Comparison of ENCODE assay signal across 9 mouse cellular contexts in the genomic region with DNA sequence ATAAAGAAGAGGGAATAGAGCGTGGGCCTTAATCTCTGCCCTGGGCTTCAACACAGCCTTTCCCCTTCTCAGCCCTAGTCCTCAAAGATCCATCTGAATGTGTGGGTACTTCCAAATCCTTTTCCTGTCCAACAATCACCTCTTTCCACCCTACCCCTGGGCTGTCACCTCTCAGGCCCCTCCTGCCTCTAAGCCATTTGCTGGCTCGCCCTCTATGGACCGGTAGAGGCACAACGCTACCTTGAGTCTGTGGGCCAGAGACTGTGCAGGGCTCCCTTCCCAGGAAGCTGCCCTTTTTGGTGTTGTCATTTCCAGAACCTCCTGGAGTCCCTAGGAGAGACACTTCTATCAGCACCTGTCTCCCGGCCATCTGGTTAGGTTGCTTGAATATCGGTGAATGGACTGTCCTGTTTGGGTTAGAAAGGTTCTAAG. TPM values are rescaled to one million over a fixed set of nuclear protein-coding genes. Genes with fewer than 3 reads are reported as not detected.
DNase-seq lines count a peak whose midpoint lies in the region; ATAC-seq and TF ChIP-seq lines count a peak whose summit lies in the region.
"Had no signal": no experiment of that assay in that cellular context is flagged by ENCODE, and none has a peak within 500 bp of the region (broad histone marks: within the 10 kb centered on the region; RNA-seq: fewer than 3 reads in every experiment).

No protein-coding gene starts in this region.

- peak overlapping the region; percentile 66 for H3K4me3 ChIP-seq in erythroblast, embryonic 14.5 days (replicated peaks)
- peak overlapping the region; percentile 77 for H3K4me3 ChIP-seq in lung, postnatal 0 days (ENCODE audit: low read depth, low read length)
- H3K4me3 ChIP-seq in stomach, embryonic 14.5 days (ENCODE audit: low read depth, low read length) = peak overlapping the region; percentile 91

- H3K9ac ChIP-seq in lung, postnatal 0 days (replicated peaks; ENCODE audit: low read depth) = peak overlapping the region; percentile 82; the same call in 1 of the 2 replicates
- peak overlapping the region; percentile 87 for H3K9ac ChIP-seq in stomach, embryonic 14.5 days (replicated peaks; ENCODE audit: low read depth, low read length)

- peak; percentile 28; the same call in 1 of the 2 replicates for ATAC-seq in lung, postnatal 0 days
- no peak for ATAC-seq in stomach, embryonic 14.5 days (ENCODE audit: insufficient number of reproducible peaks, insufficient read depth, low FRiP score, low read depth)

- TF ChIP-seq CTCF in lung, postnatal 0 days (IDR thresholded peaks at IDR 0.05) = peak; percentile 66

- H3K4me2 ChIP-seq in lung, postnatal 0 days (replicated peaks; ENCODE audit: low read depth, low read length) = peak overlapping the region; percentile 87
- peak overlapping the region; percentile 89 for H3K4me2 ChIP-seq in stomach, embryonic 14.5 days (replicated peaks; ENCODE audit: low read depth, low read length)

- peaks cover 43% of the 10 kb centered on the region for H3K27me3 ChIP-seq in erythroblast, embryonic 14.5 days (ENCODE audit: control insufficient read depth)
- no peaks in the 10 kb centered on the region for H3K27me3 ChIP-seq in lung, postnatal 0 days (replicated peaks; ENCODE audit: insufficient read depth, low read length)
- no peaks in the 10 kb centered on the region for H3K27me3 ChIP-seq in stomach, embryonic 14.5 days (ENCODE audit: control insufficient read depth, insufficient read depth, low read length)
- H3K27me3 ChIP-seq: Patski had no signal

- DNase-seq in adrenal gland, postnatal 10 days = peak; percentile 46
- DNase-seq in adrenal gland, adult 18-20 months (ENCODE audit: low spot score in 2 of 2) = no peak
- peak; percentile 67 for DNase-seq in R1 (ENCODE audit: low read depth, low spot score)
- peak; percentile 31 for DNase-seq in kidney, adult 18-20 months
- peak; percentile 56 for DNase-seq in lung, postnatal 0 days (ENCODE audit: low spot score)
- DNase-seq in right cerebral cortex, postnatal 4 days = no peak

- H3K36me3 ChIP-seq in erythroblast, embryonic 14.5 days (ENCODE audit: control insufficient read depth) = peaks cover 5% of the 10 kb centered on the region; the same call in 1 of the 2 replicates
- peaks cover 14% of the 10 kb centered on the region; the same call in 1 of the 2 replicates for H3K36me3 ChIP-seq in lung, postnatal 0 days (ENCODE audit: insufficient read depth, low read length)
- peaks cover 20% of the 10 kb centered on the region; the same call in 1 of the 2 replicates for H3K36me3 ChIP-seq in stomach, embryonic 14.5 days (ENCODE audit: control insufficient read depth, insufficient read depth, low read length)

- peaks cover 16% of the 10 kb centered on the region for H3K4me1 ChIP-seq in erythroblast, embryonic 14.5 days (ENCODE audit: control insufficient read depth)
- peaks cover 11% of the 10 kb centered on the region for H3K4me1 ChIP-seq in lung, postnatal 0 days (ENCODE audit: insufficient read depth, low read depth, low read length)
- H3K4me1 ChIP-seq in stomach, embryonic 14.5 days (ENCODE audit: control insufficient read depth, insufficient read depth, low read length) = peaks cover 6% of the 10 kb centered on the region

- H3K27ac ChIP-seq in lung, postnatal 0 days (ENCODE audit: low read length) = no peak overlapping the region; the same call in 1 of the 2 replicates
- no peak overlapping the region for H3K27ac ChIP-seq in stomach, embryonic 14.5 days (ENCODE audit: low read length)

- no peak for TF ChIP-seq EP300 in lung, postnatal 0 days (IDR thresholded peaks at IDR 0.05)

- no peaks in the 10 kb centered on the region for H3K9me3 ChIP-seq in erythroblast, embryonic 14.5 days (ENCODE audit: control insufficient read depth, low read length)
- no peaks in the 10 kb centered on the region for H3K9me3 ChIP-seq in lung, postnatal 0 days (ENCODE audit: low read length)
- no peaks in the 10 kb centered on the region for H3K9me3 ChIP-seq in stomach, embryonic 14.5 days (ENCODE audit: control insufficient read depth, low read depth, low read length)

- WGBS in lung, postnatal 0 days = 12% methylated on average over 6 of the region's 6 CpGs
- 20% methylated on average over 6 of the region's 6 CpGs for WGBS in stomach, embryonic 14.5 days

RNA-seq across cellular contexts. Expression of a gene that starts 1.0 kb away (rescaled TPM):
- 10 to 100 TPM; 26.8 to 27.8 TPM for total RNA-seq in adrenal gland, postnatal 10 days (2021)
- 10 to 100 TPM; 27.4 to 40.6 TPM for total RNA-seq in adrenal gland, adult 18-20 months (2021)
- polyA plus RNA-seq in erythroblast, embryonic 14.5 days (2012) = 0.10 and 0.19 TPM in 2 replicates
- 11.8 and 12.1 TPM in 2 replicates for polyA plus RNA-seq in lung, postnatal 0 days (2015; fragmentation: Nextera tagmentation; extraction: Ambion mirVana)
- 12.2 TPM in 2 replicates for polyA plus RNA-seq in stomach, embryonic 14.5 days (2014; fragmentation: Nextera tagmentation; extraction: Ambion mirVana)

RNA-seq across cellular contexts. Expression of a gene that starts 15.1 kb away (rescaled TPM):
- 10 to 100 TPM; 25.7 to 43.1 TPM for total RNA-seq in adrenal gland, postnatal 10 days (2021)
- 10 to 100 TPM; 31.1 to 31.4 TPM for total RNA-seq in adrenal gland, adult 18-20 months (2021)
- polyA plus RNA-seq in erythroblast, embryonic 14.5 days (2012) = 0.20 and 0.69 TPM in 2 replicates
- polyA plus RNA-seq in lung, postnatal 0 days (2015; fragmentation: Nextera tagmentation; extraction: Ambion mirVana) = 16.2 and 18.5 TPM in 2 replicates
- 31.0 and 32.3 TPM in 2 replicates for polyA plus RNA-seq in stomach, embryonic 14.5 days (2014; fragmentation: Nextera tagmentation; extraction: Ambion mirVana)

RNA-seq across cellular contexts. Expression of a gene that starts 16.1 kb away (rescaled TPM):
- 10 to 100 TPM; 16.4 to 21.8 TPM for total RNA-seq in adrenal gland, postnatal 10 days (2021)
- 10 to 100 TPM; 21.0 to 23.4 TPM for total RNA-seq in adrenal gland, adult 18-20 months (2021)
- polyA plus RNA-seq in erythroblast, embryonic 14.5 days (2012) = 4.5 and 6.0 TPM in 2 replicates
- 11.7 and 13.1 TPM in 2 replicates for polyA plus RNA-seq in lung, postnatal 0 days (2015; fragmentation: Nextera tagmentation; extraction: Ambion mirVana)
- 33.0 and 39.1 TPM in 2 replicates for polyA plus RNA-seq in stomach, embryonic 14.5 days (2014; fragmentation: Nextera tagmentation; extraction: Ambion mirVana)

RNA-seq across cellular contexts. Expression of a gene that starts 16.5 kb away (rescaled TPM):
- total RNA-seq in adrenal gland, postnatal 10 days (2021) = 10 to 100 TPM; 39.4 to 43.6 TPM
- total RNA-seq in adrenal gland, adult 18-20 months (2021) = 10 to 100 TPM; 36.2 to 43.9 TPM
- 5.1 and 6.7 TPM in 2 replicates for polyA plus RNA-seq in erythroblast, embryonic 14.5 days (2012)
- polyA plus RNA-seq in lung, postnatal 0 days (2015; fragmentation: Nextera tagmentation; extraction: Ambion mirVana) = 13.5 and 19.0 TPM in 2 replicates
- 20.8 and 24.6 TPM in 2 replicates for polyA plus RNA-seq in stomach, embryonic 14.5 days (2014; fragmentation: Nextera tagmentation; extraction: Ambion mirVana)

RNA-seq across cellular contexts. Expression of a gene that starts 44.3 kb away (rescaled TPM):
- total RNA-seq in adrenal gland, postnatal 10 days (2021) = not detected
- not detected for total RNA-seq in adrenal gland, adult 18-20 months (2021)
- not detected in 2 replicates for polyA plus RNA-seq in erythroblast, embryonic 14.5 days (2012)
- not detected in 2 replicates for polyA plus RNA-seq in lung, postnatal 0 days (2015; fragmentation: Nextera tagmentation; extraction: Ambion mirVana)
- not detected in 2 replicates for polyA plus RNA-seq in stomach, embryonic 14.5 days (2014; fragmentation: Nextera tagmentation; extraction: Ambion mirVana)

Comparison
In these comparisons a context has a peak if more than half of its experiments do, and no peak if none do; other contexts are left out.
1. DNase-seq: peak in adrenal gland, postnatal 10 days (single experiment), R1 (single experiment), kidney, adult 18-20 months (single experiment) and lung, postnatal 0 days (single experiment); none in adrenal gland, adult 18-20 months (0 of 2) and right cerebral cortex, postnatal 4 days (single experiment).
2. RNA of a gene that starts 1.0 kb away (polyA plus RNA-seq): 12.2 TPM in stomach, embryonic 14.5 days and 11.8 to 12.1 TPM in lung, postnatal 0 days; 0.10 to 0.19 TPM in erythroblast, embryonic 14.5 days; every median in the first group is over 10 times any median in the second.
3. RNA of a gene that starts 15.1 kb away (polyA plus RNA-seq): 31.0 to 32.3 TPM in stomach, embryonic 14.5 days and 16.2 to 18.5 TPM in lung, postnatal 0 days; 0.20 to 0.69 TPM in erythroblast, embryonic 14.5 days; every median in the first group is over 10 times any median in the second.
4. Peak in every context shown above with its lines, with median percentiles within 50 percentile points of each other: H3K4me3 ChIP-seq.